In the genomic region with DNA sequence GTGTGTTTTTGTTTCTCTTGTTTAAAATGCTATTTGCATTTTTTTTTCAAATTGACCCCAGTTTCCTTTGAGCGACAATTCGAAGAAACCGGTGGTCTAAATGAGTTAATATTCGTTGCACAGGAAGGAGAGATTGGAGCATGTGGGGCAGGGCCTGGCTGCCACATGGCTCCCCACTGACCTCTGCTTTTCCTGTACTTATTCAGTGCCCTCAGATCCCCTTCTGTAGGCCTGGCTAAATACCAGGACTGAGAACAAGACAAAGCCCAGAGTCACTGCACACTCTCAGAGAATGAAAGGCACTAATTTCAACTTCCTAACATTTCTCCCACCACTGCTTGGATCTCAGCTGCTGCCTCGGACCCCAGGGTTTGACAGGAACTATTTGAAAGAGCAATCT, we compare ENCODE assay signal across 15 mouse cellular contexts.
DNase-seq lines count a peak whose midpoint lies in the region; ATAC-seq and TF ChIP-seq lines count a peak whose summit lies in the region.
"Had no signal": no experiment of that assay in that cellular context is flagged by ENCODE, and none has a peak within 500 bp of the region (broad histone marks: within the 10 kb centered on the region; RNA-seq: fewer than 3 reads in every experiment).

No protein-coding gene starts in this region.

- no peaks in the 10 kb centered on the region for H3K36me3 ChIP-seq in hindbrain, postnatal 0 days (ENCODE audit: insufficient read depth, low read length)
- H3K36me3 ChIP-seq in hindbrain, embryonic 10.5 days, result no peaks in the 10 kb centered on the region; the same call in 1 of the 2 replicates
- no peaks in the 10 kb centered on the region for H3K36me3 ChIP-seq in neural tube, embryonic 15.5 days
- H3K36me3 ChIP-seq: G1E had no signal

- peak; percentile 49 to 64 for DNase-seq in cerebellum, postnatal 10 days
- DNase-seq in cerebellum, postnatal 4 days (ENCODE audit: low spot score in 2 of 2), result no peak
- DNase-seq in hindbrain, postnatal 0 days (ENCODE audit: low spot score), result peak; percentile 35
- DNase-seq in hindbrain, embryonic 10.5 days (ENCODE audit: low spot score), result no peak
- DNase-seq in neural tube, embryonic 10.5 days (ENCODE audit: extremely low spot score, low spot score), result no peak
- DNase-seq in gastrocnemius, postnatal 10 days, result no peak
- DNase-seq: B cell, adult 2 months; lung, adult 18-20 months; right cerebral cortex, postnatal 14 days had no signal

- H3K4me1 ChIP-seq in hindbrain, postnatal 0 days (ENCODE audit: insufficient read depth, low read length), result no peaks in the 10 kb centered on the region
- H3K4me1 ChIP-seq in hindbrain, embryonic 10.5 days (replicated peaks), result peaks cover 11% of the 10 kb centered on the region; the same call in 1 of the 2 replicates
- H3K4me1 ChIP-seq in neural tube, embryonic 15.5 days, result 0 out of 2 replicates have a peak, but pooled peaks cover 3% of the 10 kb centered on the region

- H3K9me3 ChIP-seq in hindbrain, postnatal 0 days (ENCODE audit: low read length), result no peaks in the 10 kb centered on the region
- H3K9me3 ChIP-seq in hindbrain, embryonic 10.5 days, result no peaks in the 10 kb centered on the region
- H3K9me3 ChIP-seq in neural tube, embryonic 15.5 days (replicated peaks), result no peaks in the 10 kb centered on the region
- H3K9me3 ChIP-seq: G1E; limb, embryonic 13.5 days had no signal

- no peak overlapping the region for H3K27ac ChIP-seq in hindbrain, postnatal 0 days
- no peak overlapping the region for H3K27ac ChIP-seq in hindbrain, embryonic 10.5 days
- 0 out of 2 replicates have a peak overlapping the region, but pooled peaks have one; percentile 9 for H3K27ac ChIP-seq in neural tube, embryonic 15.5 days (replicated peaks)
- H3K27ac ChIP-seq: limb, embryonic 13.5 days had no signal

- 0 out of 2 replicates have a peak, but pooled peaks have one; percentile 63 for ATAC-seq in hindbrain, postnatal 0 days
- no peak for ATAC-seq in neural tube, embryonic 15.5 days (ENCODE audit: low FRiP score)
- no peak for ATAC-seq in erythroblast, adult 5-6 weeks (replicated peaks; ENCODE audit: low FRiP score, poor library complexity, severe bottlenecking)
- ATAC-seq: intestine, embryonic 16.5 days had no signal

- no peaks in the 10 kb centered on the region for H3K27me3 ChIP-seq in hindbrain, postnatal 0 days (ENCODE audit: insufficient read depth, low read length)
- H3K27me3 ChIP-seq in hindbrain, embryonic 10.5 days (ENCODE audit: insufficient read depth, poor library complexity, severe bottlenecking), result no peaks in the 10 kb centered on the region
- no peaks in the 10 kb centered on the region for H3K27me3 ChIP-seq in neural tube, embryonic 15.5 days (replicated peaks)
- H3K27me3 ChIP-seq: limb, embryonic 13.5 days had no signal

- WGBS in hindbrain, postnatal 0 days, result 43% methylated on average over 5 of the region's 5 CpGs
- WGBS in hindbrain, embryonic 10.5 days, result 64% methylated on average over 5 of the region's 5 CpGs
- 58% methylated on average over 5 of the region's 5 CpGs for WGBS in neural tube, embryonic 15.5 days

- H3K4me3 ChIP-seq in hindbrain, postnatal 0 days (ENCODE audit: low read length), result no peak overlapping the region
- no peak overlapping the region for H3K4me3 ChIP-seq in hindbrain, embryonic 10.5 days
- H3K4me3 ChIP-seq in neural tube, embryonic 15.5 days (replicated peaks), result no peak overlapping the region
- H3K4me3 ChIP-seq: erythroblast, embryonic 14.5 days; limb, embryonic 13.5 days had no signal

- no peak overlapping the region for H3K9ac ChIP-seq in hindbrain, postnatal 0 days (replicated peaks; ENCODE audit: low read length)
- H3K9ac ChIP-seq in neural tube, embryonic 15.5 days (replicated peaks), result no peak overlapping the region
- H3K9ac ChIP-seq: limb, embryonic 13.5 days had no signal

- no peak for TF ChIP-seq CTCF in hindbrain, postnatal 0 days (IDR thresholded peaks at IDR 0.05; ENCODE audit: low read depth)

- no peak overlapping the region for H3K4me2 ChIP-seq in hindbrain, postnatal 0 days (ENCODE audit: low read depth, low read length)
- H3K4me2 ChIP-seq in neural tube, embryonic 15.5 days, result no peak overlapping the region
- H3K4me2 ChIP-seq: limb, embryonic 13.5 days had no signal

Comparison
In these comparisons a context has a peak if more than half of its experiments do, and no peak if none do; other contexts are left out.
1. DNase-seq: peak in cerebellum, postnatal 10 days (2 of 2) and hindbrain, postnatal 0 days (single experiment); none in cerebellum, postnatal 4 days (0 of 2), hindbrain, embryonic 10.5 days (single experiment), neural tube, embryonic 10.5 days (single experiment) and gastrocnemius, postnatal 10 days (single experiment).